In genomic region chr13:90820453-90820852, GRCm38 (mm10) we compare ENCODE assay signal across 23 mouse cellular contexts.
DNase-seq lines count a peak whose midpoint lies in the region; ATAC-seq and TF ChIP-seq lines count a peak whose summit lies in the region.
"Had no signal": no experiment of that assay in that cellular context is flagged by ENCODE, and none has a peak within 500 bp of the region (broad histone marks: within the 10 kb centered on the region; RNA-seq: fewer than 3 reads in every experiment).

No protein-coding gene starts in this region.

- no peak overlapping the region for H3K4me2 ChIP-seq in limb, embryonic 11.5 days (ENCODE audit: low read depth, severe bottlenecking)
- H3K4me2 ChIP-seq in stomach, embryonic 14.5 days (replicated peaks; ENCODE audit: low read depth, low read length) = no peak overlapping the region
- no peak overlapping the region for H3K4me2 ChIP-seq in stomach, postnatal 0 days (replicated peaks; ENCODE audit: low read depth)
- H3K4me2 ChIP-seq in intestine, postnatal 0 days (replicated peaks; ENCODE audit: low read depth) = peak overlapping the region; percentile 24; the same call in 1 of the 2 replicates
- H3K4me2 ChIP-seq: embryonic facial prominence, embryonic 12.5 days; embryonic facial prominence, embryonic 15.5 days; forebrain, embryonic 12.5 days; heart, embryonic 11.5 days; hindbrain, embryonic 12.5 days; hindbrain, embryonic 15.5 days had no signal

- no peaks in the 10 kb centered on the region for H3K9me3 ChIP-seq in limb, embryonic 11.5 days (ENCODE audit: control insufficient read depth, low read length)
- no peaks in the 10 kb centered on the region for H3K9me3 ChIP-seq in limb, embryonic 10.5 days (replicated peaks)
- H3K9me3 ChIP-seq in stomach, embryonic 14.5 days (ENCODE audit: control insufficient read depth, low read depth, low read length) = no peaks in the 10 kb centered on the region
- no peaks in the 10 kb centered on the region for H3K9me3 ChIP-seq in stomach, postnatal 0 days (ENCODE audit: control insufficient read depth, low read length)
- no peaks in the 10 kb centered on the region for H3K9me3 ChIP-seq in intestine, postnatal 0 days (ENCODE audit: control insufficient read depth)
- H3K9me3 ChIP-seq: embryonic facial prominence, embryonic 12.5 days; embryonic facial prominence, embryonic 15.5 days; forebrain, embryonic 12.5 days; hindbrain, embryonic 12.5 days; hindbrain, embryonic 15.5 days had no signal

- peak; percentile 12 for DNase-seq in limb, embryonic 11.5 days (ENCODE audit: low spot score)
- no peak for DNase-seq in limb, embryonic 10.5 days (ENCODE audit: low spot score)
- no peak for DNase-seq in stomach, postnatal 0 days (ENCODE audit: low spot score)
- DNase-seq in heart, adult 9 months (ENCODE audit: low spot score in 2 of 2) = no peak
- DNase-seq in ovary, adult 18-20 months (ENCODE audit: low spot score) = no peak
- DNase-seq: adrenal gland, adult 2 months; adrenal gland, postnatal 14 days; B cell, adult 2 months; cerebellum, adult 11 months; cerebellum, adult 2 months; cerebellum, adult 9-11 months; cerebellum, postnatal 25 days; gastrocnemius, postnatal 10 days; gastrocnemius, postnatal 36 days; heart, adult 2 months had no signal

- H3K36me3 ChIP-seq in limb, embryonic 11.5 days (ENCODE audit: control insufficient read depth, insufficient read depth, low read length) = no peaks in the 10 kb centered on the region
- no peaks in the 10 kb centered on the region for H3K36me3 ChIP-seq in limb, embryonic 10.5 days
- H3K36me3 ChIP-seq in stomach, embryonic 14.5 days (ENCODE audit: control insufficient read depth, insufficient read depth, low read length) = no peaks in the 10 kb centered on the region
- no peaks in the 10 kb centered on the region for H3K36me3 ChIP-seq in stomach, postnatal 0 days (ENCODE audit: control insufficient read depth, insufficient read depth, low read length)
- H3K36me3 ChIP-seq in intestine, postnatal 0 days (ENCODE audit: control insufficient read depth, insufficient read depth) = no peaks in the 10 kb centered on the region
- H3K36me3 ChIP-seq: embryonic facial prominence, embryonic 12.5 days; embryonic facial prominence, embryonic 15.5 days; forebrain, embryonic 12.5 days; hindbrain, embryonic 12.5 days; hindbrain, embryonic 15.5 days had no signal

- no peak for TF ChIP-seq CTCF in stomach, postnatal 0 days (IDR thresholded peaks at IDR 0.05; ENCODE audit: low read depth)
- TF ChIP-seq CTCF in intestine, postnatal 0 days (IDR thresholded peaks at IDR 0.05; ENCODE audit: low read depth) = no peak

- 31% methylated on average over 3 of the region's 3 CpGs for WGBS in limb, embryonic 11.5 days
- WGBS in limb, embryonic 10.5 days = 26% methylated on average over 3 of the region's 3 CpGs
- WGBS in stomach, embryonic 14.5 days = 22% methylated on average over 3 of the region's 3 CpGs
- 16% methylated on average over 3 of the region's 3 CpGs for WGBS in stomach, postnatal 0 days
- WGBS in intestine, postnatal 0 days = 19% methylated on average over 3 of the region's 3 CpGs

- TF ChIP-seq EP300 in stomach, postnatal 0 days (optimal IDR thresholded peaks at IDR 0.05) = no peak

- H3K4me3 ChIP-seq in limb, embryonic 11.5 days (ENCODE audit: low read depth, low read length) = no peak overlapping the region
- H3K4me3 ChIP-seq in limb, embryonic 10.5 days = no peak overlapping the region
- no peak overlapping the region for H3K4me3 ChIP-seq in stomach, embryonic 14.5 days (ENCODE audit: low read depth, low read length)
- no peak overlapping the region for H3K4me3 ChIP-seq in stomach, postnatal 0 days (ENCODE audit: low read depth, low read length)
- no peak overlapping the region for H3K4me3 ChIP-seq in intestine, postnatal 0 days (ENCODE audit: low read depth, low read length)
- H3K4me3 ChIP-seq: embryonic facial prominence, embryonic 12.5 days; embryonic facial prominence, embryonic 15.5 days; forebrain, embryonic 12.5 days; heart, adult 2 months; hindbrain, embryonic 12.5 days; hindbrain, embryonic 15.5 days had no signal

- no peak overlapping the region for H3K27ac ChIP-seq in limb, embryonic 11.5 days (replicated peaks; ENCODE audit: low read depth, low read length)
- H3K27ac ChIP-seq in limb, embryonic 10.5 days = no peak overlapping the region
- no peak overlapping the region for H3K27ac ChIP-seq in stomach, embryonic 14.5 days (ENCODE audit: low read length)
- no peak overlapping the region for H3K27ac ChIP-seq in stomach, postnatal 0 days (replicated peaks)
- H3K27ac ChIP-seq in intestine, postnatal 0 days (ENCODE audit: low read depth, low read length) = no peak overlapping the region
- H3K27ac ChIP-seq: embryonic facial prominence, embryonic 12.5 days; embryonic facial prominence, embryonic 15.5 days; forebrain, embryonic 12.5 days; heart, adult 2 months; hindbrain, embryonic 12.5 days; hindbrain, embryonic 15.5 days had no signal

- no peaks in the 10 kb centered on the region for H3K4me1 ChIP-seq in limb, embryonic 11.5 days (ENCODE audit: control insufficient read depth, insufficient read depth, low read length)
- H3K4me1 ChIP-seq in limb, embryonic 10.5 days = peaks cover 30% of the 10 kb centered on the region
- no peaks in the 10 kb centered on the region for H3K4me1 ChIP-seq in stomach, embryonic 14.5 days (ENCODE audit: control insufficient read depth, insufficient read depth, low read length)
- H3K4me1 ChIP-seq in stomach, postnatal 0 days (replicated peaks; ENCODE audit: control insufficient read depth, insufficient read depth) = no peaks in the 10 kb centered on the region
- H3K4me1 ChIP-seq in intestine, postnatal 0 days (replicated peaks; ENCODE audit: control insufficient read depth, insufficient read depth, low read length) = no peaks in the 10 kb centered on the region
- H3K4me1 ChIP-seq: embryonic facial prominence, embryonic 12.5 days; embryonic facial prominence, embryonic 15.5 days; hindbrain, embryonic 12.5 days; hindbrain, embryonic 15.5 days had no signal

- no peaks in the 10 kb centered on the region for H3K27me3 ChIP-seq in limb, embryonic 11.5 days (ENCODE audit: control insufficient read depth, insufficient read depth, low read length)
- H3K27me3 ChIP-seq in limb, embryonic 10.5 days (ENCODE audit: low read depth, poor library complexity, severe bottlenecking) = no peaks in the 10 kb centered on the region
- H3K27me3 ChIP-seq in stomach, embryonic 14.5 days (ENCODE audit: control insufficient read depth, insufficient read depth, low read length) = no peaks in the 10 kb centered on the region
- H3K27me3 ChIP-seq in stomach, postnatal 0 days (ENCODE audit: control insufficient read depth, insufficient read depth, low read length) = no peaks in the 10 kb centered on the region
- no peaks in the 10 kb centered on the region for H3K27me3 ChIP-seq in intestine, postnatal 0 days (replicated peaks; ENCODE audit: control insufficient read depth, insufficient read depth, low read length)
- H3K27me3 ChIP-seq: embryonic facial prominence, embryonic 12.5 days; embryonic facial prominence, embryonic 15.5 days; forebrain, embryonic 12.5 days; hindbrain, embryonic 12.5 days; hindbrain, embryonic 15.5 days had no signal

- no peak overlapping the region for H3K9ac ChIP-seq in limb, embryonic 11.5 days (ENCODE audit: low read length)
- H3K9ac ChIP-seq in stomach, embryonic 14.5 days (replicated peaks; ENCODE audit: low read depth, low read length) = no peak overlapping the region
- no peak overlapping the region for H3K9ac ChIP-seq in stomach, postnatal 0 days (ENCODE audit: low read length)
- H3K9ac ChIP-seq in intestine, postnatal 0 days (ENCODE audit: low read depth, low read length) = no peak overlapping the region
- H3K9ac ChIP-seq: embryonic facial prominence, embryonic 12.5 days; embryonic facial prominence, embryonic 15.5 days; forebrain, embryonic 12.5 days; hindbrain, embryonic 12.5 days; hindbrain, embryonic 15.5 days had no signal

- no peak for ATAC-seq in limb, embryonic 11.5 days (ENCODE audit: insufficient number of reproducible peaks, low FRiP score, low TSS enrichment, low read depth)
- peak; percentile 76; the same call in 1 of the 2 replicates for ATAC-seq in stomach, embryonic 14.5 days (ENCODE audit: insufficient number of reproducible peaks, insufficient read depth, low FRiP score, low read depth)
- ATAC-seq in stomach, postnatal 0 days (ENCODE audit: low FRiP score, low TSS enrichment) = no peak
- ATAC-seq in intestine, postnatal 0 days = peak; percentile 75

Comparison
In these comparisons a context has a peak if more than half of its experiments do, and no peak if none do; other contexts are left out.
1. ATAC-seq: peak in stomach, embryonic 14.5 days (single experiment) and intestine, postnatal 0 days (single experiment); none in limb, embryonic 11.5 days (single experiment) and stomach, postnatal 0 days (single experiment).